Mouse (Mus musculus): Measurements from ENCODE around the gene Tstd1.

GRCm38 (mm10) chr1:171442413-171442760 lies 23.7 kb downstream of the Tstd1 start:
- TF ChIP-seq CTCF (IDR thresholded peaks at IDR 0.05; ENCODE audit: low read depth) (no peak), EP300 (IDR thresholded peaks at IDR 0.05; ENCODE audit: low read depth) (no peak)
